Mouse (Mus musculus) heart, embryonic 16.5 days (tissue): ENCODE data around the gene Hoxc10. TPM values are rescaled to one million over a fixed set of nuclear protein-coding genes. Genes with fewer than 3 reads are reported as not detected.

ENCODE experiments used
- ATAC-seq: fragments of 200-750 bp; cut with Nextera tagmentation; replicated peaks from 2 replicates; pipeline ENCODE4 v1.8.0; 2017; ENCODE audit warnings: moderate number of reproducible peaks; ENCODE audit not compliant: insufficient read depth, low FRiP score; ENCODE audit errors: extremely low read depth
- H3K27ac ChIP-seq: fragments of 300-500 bp; sonication (generic); 2 replicates; pipeline ENCODE4 v1.5.1; 2014; ENCODE audit warnings: mild to moderate bottlenecking, low read length, control low read depth, moderate library complexity
- H3K27me3 ChIP-seq: fragments of 300-500 bp; sonication (generic); 2 replicates; pipeline ENCODE4 v1.6.1; 2014; ENCODE audit warnings: low read length, mixed read lengths; ENCODE audit not compliant: control insufficient read depth, insufficient read depth
- H3K36me3 ChIP-seq: fragments of 300-500 bp; sonication (generic); 2 replicates; pipeline ENCODE4 v1.6.1; 2014; ENCODE audit not compliant: control insufficient read depth, insufficient read depth
- H3K4me1 ChIP-seq: fragments of 300-500 bp; sonication (generic); 2 replicates; pipeline ENCODE4 v1.6.1; 2014; ENCODE audit warnings: low read length, mixed read lengths; ENCODE audit not compliant: control insufficient read depth, insufficient read depth
- H3K4me2 ChIP-seq: fragments of 300-500 bp; sonication (generic); 2 replicates; pipeline ENCODE4 v1.6.1; 2014; ENCODE audit warnings: low read depth, mild to moderate bottlenecking, control low read depth, low read length
- H3K4me3 ChIP-seq: fragments of 300-500 bp; sonication (generic); 2 replicates; pipeline ENCODE4 v1.5.1; 2014; ENCODE audit warnings: mild to moderate bottlenecking, control low read depth, low read length
- H3K9ac ChIP-seq: fragments of 300-500 bp; sonication (generic); 2 replicates; pipeline ENCODE4 v1.6.1; 2014; ENCODE audit warnings: low read length, control low read depth
- H3K9me3 ChIP-seq: fragments of 300-500 bp; sonication (generic); replicated peaks from 2 replicates; pipeline ENCODE4 v1.6.1; 2016; ENCODE audit warnings: low read length; ENCODE audit not compliant: control insufficient read depth
- WGBS: fragments of 180-500 bp; shearing (Covaris S2); extraction: QIAGEN DNeasy Blood & Tissue Kit; methylation state at CpG from one replicate; pipeline ENCODE4 v1.1.7; 2014; 5-methylcytosine and 5-hydroxymethylcytosine counted together
- polyA plus RNA-seq: library from polyadenylated mRNA; unstranded; fragments of >200 nt; fragmentation: Nextera tagmentation; extraction: Ambion mirVana; gene quantifications from 2 replicates; pipeline ENCODE4 v1.2.1, GENCODE M21; 2015

The Hoxc10 gene
- polyA plus RNA-seq = not detected in 2 replicates

GRCm38 (mm10) chr15:102966776-102967311 lies at the start of gene Hoxc10:
Gene Hoxc10, plus strand, starts transcription at chr15:102966796.
- Histone ChIP-seq H3K9ac (no peak within 1 kb of the TSS), H3K4me1 (no peaks in the 10 kb centered on the region), H3K9me3 (no peaks in the 10 kb centered on the region), H3K36me3 (no peaks in the 10 kb centered on the region), H3K27ac (no peak within 1 kb of the TSS), H3K4me3 (no peak within 1 kb of the TSS), H3K27me3 (peaks cover 94% of the 10 kb centered on the region), H3K4me2 (no peak within 1 kb of the TSS)
- 2% methylated on average over 27 of the region's 27 CpGs for WGBS
- no peak for ATAC-seq

- H3K4me1 ChIP-seq = peaks cover 3% of the 10 kb centered on the region; the same call in 1 of the 2 replicates
- WGBS = under 1% methylated on average over 20 of the region's 20 CpGs
- H3K36me3 ChIP-seq = no peaks in the 10 kb centered on the region
- no peak overlapping the region for H3K9ac ChIP-seq
- no peak overlapping the region for H3K27ac ChIP-seq
- no peaks in the 10 kb centered on the region; the same call in 1 of the 2 replicates for H3K9me3 ChIP-seq
- peaks cover 90% of the 10 kb centered on the region for H3K27me3 ChIP-seq
- ATAC-seq = no peak
- no peak overlapping the region for H3K4me3 ChIP-seq
- H3K4me2 ChIP-seq = no peak overlapping the region
These were observed 48.5 kb upstream of the Hoxc10 start for GRCm38 (mm10) chr15:102917972-102918572.

- H3K4me2 ChIP-seq = no peak overlapping the region
- peaks cover 3% of the 10 kb centered on the region; the same call in 1 of the 2 replicates for H3K4me1 ChIP-seq
- WGBS = 2% methylated on average over 7 of the region's 7 CpGs
- no peaks in the 10 kb centered on the region; the same call in 1 of the 2 replicates for H3K9me3 ChIP-seq
- no peaks in the 10 kb centered on the region for H3K36me3 ChIP-seq
- H3K9ac ChIP-seq = no peak overlapping the region
- H3K27me3 ChIP-seq = peaks cover 90% of the 10 kb centered on the region
- ATAC-seq = no peak
- no peak overlapping the region for H3K27ac ChIP-seq
- no peak overlapping the region for H3K4me3 ChIP-seq
These were observed 47.9 kb upstream of the Hoxc10 start for GRCm38 (mm10) chr15:102918611-102919265.

- Histone ChIP-seq H3K27ac (no peak overlapping the region), H3K36me3 (no peaks in the 10 kb centered on the region), H3K9ac (no peak overlapping the region), H3K27me3 (peaks cover 93% of the 10 kb centered on the region), H3K4me3 (no peak overlapping the region), H3K4me1 (peaks cover 3% of the 10 kb centered on the region; the same call in 1 of the 2 replicates), H3K4me2 (no peak overlapping the region), H3K9me3 (no peaks in the 10 kb centered on the region; the same call in 1 of the 2 replicates)
- no peak for ATAC-seq
- whole genome bisulfite sequencing = 5% methylated on average over 12 of the region's 12 CpGs
These were observed 47.0 kb upstream of the Hoxc10 start for GRCm38 (mm10) chr15:102919336-102920180.

GRCm38 (mm10) chr15:102920619-102921018 lies 46.0 kb upstream of the Hoxc10 start:
- no peak; the same call in 1 of the 2 replicates for ATAC-seq
- peak overlapping the region; percentile 34 for H3K4me3 ChIP-seq
- WGBS = under 1% methylated on average over 17 of the region's 20 CpGs

GRCm38 (mm10) chr15:102921053-102922011 lies 45.3 kb upstream of the Hoxc10 start, which contains the start of gene Hoxc13:
Gene Hoxc13, plus strand, starts transcription at chr15:102921103.
- Histone ChIP-seq H3K27ac (no peak within 1 kb of the TSS), H3K4me3 (peak within 1 kb of the TSS; percentile 34), H3K36me3 (no peaks in the 10 kb centered on the region), H3K4me2 (peak within 1 kb of the TSS; percentile 38), H3K4me1 (peaks cover 3% of the 10 kb centered on the region; the same call in 1 of the 2 replicates), H3K9me3 (no peaks in the 10 kb centered on the region; the same call in 1 of the 2 replicates), H3K9ac (no peak within 1 kb of the TSS), H3K27me3 (peaks cover 95% of the 10 kb centered on the region)
- under 1% methylated on average over 86 of the region's 88 CpGs for WGBS
- no peak for ATAC-seq

More at GRCm38 (mm10) chr15:102920619-102921018, 46.0 kb upstream of the Hoxc10 start:
- Histone ChIP-seq H3K9me3 (no peaks in the 10 kb centered on the region; the same call in 1 of the 2 replicates), H3K36me3 (no peaks in the 10 kb centered on the region), H3K4me1 (peaks cover 3% of the 10 kb centered on the region; the same call in 1 of the 2 replicates), H3K27me3 (peaks cover 95% of the 10 kb centered on the region), H3K27ac (no peak overlapping the region), H3K9ac (no peak overlapping the region), H3K4me2 (peak overlapping the region; percentile 38)

GRCm38 (mm10) chr15:102922012-102922362 lies 44.6 kb upstream of the Hoxc10 start:
- H3K27ac ChIP-seq = no peak overlapping the region
- H3K36me3 ChIP-seq = no peaks in the 10 kb centered on the region
- no peaks in the 10 kb centered on the region; the same call in 1 of the 2 replicates for H3K9me3 ChIP-seq
- no peak overlapping the region for H3K9ac ChIP-seq
- peaks cover 95% of the 10 kb centered on the region for H3K27me3 ChIP-seq
- no peak for ATAC-seq
- WGBS = 1% methylated on average over 24 of the region's 24 CpGs
- H3K4me3 ChIP-seq = no peak overlapping the region
- peaks cover 3% of the 10 kb centered on the region; the same call in 1 of the 2 replicates for H3K4me1 ChIP-seq
- no peak overlapping the region for H3K4me2 ChIP-seq
